Mouse (Mus musculus) telencephalon, adult 2 months (tissue): ENCODE measurements around the gene Tex9.
"Not testable (repeated sequence)": the region's sequence is repeated elsewhere in the genome, so short reads cannot be mapped to it uniquely, and the experiment has no call there.

ENCODE experiments used
- DNase-seq: peaks from one replicate; pipeline ENCODE4 v3.0.0-alpha.2; 2011; ENCODE audit warnings: low read depth, low spot score

Tex9 gene

DNA sequence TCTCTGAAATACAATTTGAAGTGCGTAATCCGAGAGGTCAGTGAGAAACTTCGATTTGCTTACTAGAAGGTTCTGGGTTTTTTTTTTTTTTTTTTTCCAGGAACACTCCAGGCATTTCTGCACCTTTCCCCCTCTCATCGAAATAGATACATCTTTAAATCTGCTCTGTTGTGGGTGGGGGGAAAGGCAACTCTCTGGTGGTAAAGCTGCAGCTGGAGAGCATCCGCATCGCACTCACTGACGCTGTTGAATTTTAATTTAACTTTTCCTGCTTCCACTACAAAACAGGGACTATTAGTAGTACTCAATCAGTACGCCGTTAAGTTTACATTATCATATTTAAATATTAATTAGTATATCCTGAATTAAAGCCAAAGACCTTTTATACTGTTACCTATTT, 53.3 kb downstream of the Tex9 start:
- no peak for DNase-seq

DNA sequence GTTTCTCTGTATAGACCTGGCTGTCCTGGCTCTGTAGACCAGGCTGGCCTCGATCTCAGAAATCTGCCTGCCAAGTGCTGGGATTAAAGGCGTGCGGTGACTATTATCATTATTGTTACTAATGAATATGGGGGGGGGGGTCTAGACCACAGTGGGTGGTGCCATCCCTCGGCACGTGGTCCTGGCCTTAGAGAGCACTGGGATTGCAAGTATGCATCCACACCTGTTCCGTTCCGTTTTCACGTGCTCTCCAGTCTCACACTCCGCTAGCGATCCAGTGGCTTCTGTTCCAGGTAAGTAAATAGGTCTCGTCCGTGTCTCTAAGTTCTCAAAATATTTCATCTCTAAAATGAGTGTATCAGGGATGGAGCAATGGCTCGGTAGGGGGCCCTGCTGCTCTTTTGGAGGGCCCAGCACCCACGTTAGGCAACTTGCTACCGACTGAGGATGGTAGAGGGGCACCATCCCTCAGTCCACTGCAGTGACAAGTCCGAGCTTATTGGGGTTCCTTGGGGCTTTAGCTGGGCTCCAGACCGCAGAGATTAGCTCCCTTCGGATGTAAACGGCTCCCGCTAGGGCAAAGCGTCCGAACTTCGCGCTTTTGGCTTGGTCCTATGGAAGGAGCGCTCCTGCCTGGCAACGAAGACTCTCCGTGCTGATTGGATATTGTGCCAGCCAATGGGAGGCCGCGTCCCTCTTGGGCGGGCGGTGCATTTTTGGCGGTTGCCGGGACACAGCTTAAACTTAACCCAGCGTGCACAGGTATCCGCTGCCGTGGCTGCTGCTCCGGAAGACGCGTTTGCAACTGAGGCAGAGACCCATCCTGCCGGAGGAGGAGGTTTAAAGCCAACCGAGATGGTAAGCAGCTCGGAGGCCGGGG, 54.0 kb downstream of the Tex9 start, which contains the start of gene Mns1:
TSS of gene Mns1 (plus strand) at position 190 of the 880 bp plus-strand sequence.
- DNase-seq: peak; percentile 78

DNA sequence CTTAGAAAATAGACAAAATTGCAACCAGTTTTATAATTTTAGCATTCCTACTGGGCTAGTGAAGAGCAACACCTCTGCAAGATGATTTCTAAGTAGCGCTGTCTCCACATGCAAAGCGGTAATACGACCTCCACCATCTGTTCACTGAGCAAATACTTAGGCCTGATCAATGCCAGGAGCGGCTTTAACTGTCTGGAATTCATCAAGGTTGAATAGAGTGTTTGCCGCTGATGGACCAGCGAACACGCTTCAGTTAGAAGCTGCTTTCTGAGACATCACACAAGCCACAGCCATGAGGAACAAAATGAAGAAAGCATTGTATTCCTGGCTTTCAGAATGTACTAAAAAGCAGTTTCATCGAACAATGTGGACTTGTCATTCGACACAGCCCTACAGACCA, 57.1 kb downstream of the Tex9 start:
- no peak for DNase-seq

DNA sequence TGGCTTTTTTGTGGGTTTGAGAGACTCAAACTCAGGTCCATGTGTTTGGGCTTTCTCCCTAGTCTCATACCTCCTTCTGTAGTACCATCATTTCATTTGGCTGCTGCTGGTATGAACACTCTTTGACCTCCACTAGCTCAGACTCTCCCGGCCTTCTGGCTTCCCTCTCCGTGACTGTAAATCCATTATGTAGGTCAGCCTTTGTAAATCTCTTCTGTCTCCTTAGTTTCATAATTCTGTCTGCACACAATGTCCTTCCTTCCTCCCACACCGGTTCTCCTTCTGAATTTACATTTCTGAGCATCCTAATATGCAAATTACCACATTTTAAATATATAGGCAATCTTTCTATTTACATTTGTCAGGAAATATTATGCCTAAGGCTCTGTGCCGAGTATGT, 64.2 kb downstream of the Tex9 start:
- no peak for DNase-seq

DNA sequence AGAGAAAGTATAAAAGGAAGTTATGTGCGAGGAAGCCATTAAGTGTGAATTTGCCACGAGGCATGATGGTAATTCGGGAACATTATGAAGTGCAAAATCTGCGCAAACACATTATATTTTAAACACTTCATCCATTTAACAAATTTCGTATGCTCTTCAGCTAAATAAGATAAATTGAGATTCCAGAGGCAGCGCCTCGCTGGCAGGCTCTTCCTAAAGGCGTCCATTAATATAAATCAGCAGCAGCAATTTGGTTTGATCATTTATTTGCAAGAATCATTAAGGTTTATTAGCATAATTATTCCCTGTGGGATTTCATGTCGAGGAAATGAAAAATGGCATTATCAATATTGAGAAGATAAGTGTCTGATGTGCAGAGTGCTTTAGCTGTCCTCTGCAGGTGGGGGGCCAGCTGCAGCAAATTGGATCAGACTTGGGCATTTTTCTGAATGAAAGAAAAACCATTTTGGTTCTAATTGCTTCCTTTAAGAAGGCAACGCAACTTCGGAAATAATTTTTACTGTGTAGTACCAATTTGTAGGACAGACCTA, 66.6 kb downstream of the Tex9 start:
- no peak for DNase-seq

DNA sequence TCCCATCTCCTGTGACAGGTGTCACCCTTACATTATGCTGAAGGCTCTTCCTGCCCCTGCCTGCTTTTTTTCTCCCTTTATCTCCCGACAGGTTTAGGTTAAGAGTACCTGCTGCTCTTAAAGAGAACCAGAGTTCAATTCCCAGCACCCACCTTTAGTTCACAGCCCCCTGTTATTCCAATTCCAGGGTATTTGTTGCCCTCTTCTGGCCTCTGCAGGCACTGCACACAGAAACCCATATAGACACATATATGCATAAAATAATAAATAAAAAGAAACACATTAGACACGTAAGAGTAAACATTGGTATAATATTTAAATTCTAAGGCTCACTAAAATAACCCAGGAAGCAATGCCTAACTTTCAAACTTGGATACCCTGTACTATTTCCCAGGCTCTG, 69.3 kb downstream of the Tex9 start:
- DNase-seq: no peak

DNA sequence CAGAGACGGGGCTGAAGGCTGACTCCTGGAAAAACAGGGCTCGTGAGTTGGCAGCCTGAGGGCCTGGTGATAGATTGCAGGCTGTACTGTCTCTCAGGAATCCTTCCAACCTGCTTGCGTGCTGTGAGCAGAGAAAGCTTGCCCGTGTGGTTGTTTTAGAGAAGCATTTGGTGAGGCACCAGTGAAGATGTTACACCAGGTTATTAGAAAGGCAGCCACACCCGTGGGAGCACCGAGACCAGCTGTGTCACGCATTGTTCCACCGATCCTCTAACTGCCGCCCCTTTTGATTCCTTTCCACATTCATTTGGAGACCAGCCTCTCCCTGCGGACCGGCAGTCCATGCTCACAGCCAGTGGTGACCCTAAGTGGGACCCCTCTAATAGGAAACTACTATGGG, 69.7 kb downstream of the Tex9 start:
- no peak for DNase-seq

DNA sequence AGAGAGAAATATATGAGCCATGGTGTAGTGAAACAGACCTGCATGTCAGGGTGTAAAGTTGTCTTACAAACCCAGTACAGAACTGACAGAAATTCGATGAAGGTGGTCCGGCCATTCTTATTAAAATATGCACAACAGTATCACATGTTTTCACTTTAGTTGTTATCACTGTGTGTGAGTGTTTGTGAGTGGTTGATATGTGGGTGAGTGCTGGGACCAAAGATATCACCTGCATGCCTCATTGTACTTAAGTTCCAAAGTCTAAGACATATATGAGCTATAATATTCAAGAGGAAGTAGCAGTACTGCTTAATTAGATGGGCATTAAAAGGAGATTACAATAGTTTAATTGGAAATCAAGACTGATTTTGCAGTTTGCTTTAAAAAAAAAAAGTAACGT, 71.5 kb downstream of the Tex9 start:
- DNase-seq: no peak

DNA sequence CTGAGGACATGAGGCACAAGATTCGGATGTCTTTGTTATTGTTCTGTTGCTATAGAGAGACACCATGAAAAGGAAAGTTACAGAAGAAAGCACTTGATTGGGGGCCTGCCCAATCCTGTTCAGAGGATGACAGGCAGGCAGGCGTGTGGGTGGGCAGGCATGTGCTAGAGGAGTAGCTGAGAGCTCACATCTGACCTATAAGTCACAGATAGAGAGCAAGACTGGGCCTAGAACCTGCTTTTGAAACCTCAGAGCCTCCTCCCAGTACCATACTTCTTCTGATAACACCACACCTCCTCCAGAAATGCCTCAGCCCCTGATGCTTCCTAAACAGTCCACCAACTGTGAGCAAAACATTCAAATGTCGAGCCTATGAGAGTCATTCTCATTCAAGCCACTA, 73.6 kb downstream of the Tex9 start:
- DNase-seq: no peak

DNA sequence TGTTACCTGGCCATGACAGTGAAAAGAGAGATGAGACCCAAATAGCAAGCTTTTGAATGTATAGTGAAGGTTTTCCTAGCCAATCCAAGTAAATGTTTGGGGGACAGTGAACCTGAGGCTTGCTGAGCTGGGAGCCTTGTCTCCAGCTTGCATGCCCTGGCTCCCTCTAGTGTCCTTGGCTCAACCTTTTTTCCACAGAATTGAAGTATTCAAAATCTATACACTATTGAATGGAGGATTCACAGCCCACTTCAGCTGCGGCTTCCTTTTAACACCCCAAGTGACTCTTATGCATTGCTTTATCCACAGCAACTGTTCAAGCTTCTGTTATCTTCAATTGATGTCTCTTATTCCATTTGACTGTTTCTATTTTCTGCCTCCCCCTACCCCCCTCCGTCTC, 80.3 kb downstream of the Tex9 start:
- DNase-seq: no peak

DNA sequence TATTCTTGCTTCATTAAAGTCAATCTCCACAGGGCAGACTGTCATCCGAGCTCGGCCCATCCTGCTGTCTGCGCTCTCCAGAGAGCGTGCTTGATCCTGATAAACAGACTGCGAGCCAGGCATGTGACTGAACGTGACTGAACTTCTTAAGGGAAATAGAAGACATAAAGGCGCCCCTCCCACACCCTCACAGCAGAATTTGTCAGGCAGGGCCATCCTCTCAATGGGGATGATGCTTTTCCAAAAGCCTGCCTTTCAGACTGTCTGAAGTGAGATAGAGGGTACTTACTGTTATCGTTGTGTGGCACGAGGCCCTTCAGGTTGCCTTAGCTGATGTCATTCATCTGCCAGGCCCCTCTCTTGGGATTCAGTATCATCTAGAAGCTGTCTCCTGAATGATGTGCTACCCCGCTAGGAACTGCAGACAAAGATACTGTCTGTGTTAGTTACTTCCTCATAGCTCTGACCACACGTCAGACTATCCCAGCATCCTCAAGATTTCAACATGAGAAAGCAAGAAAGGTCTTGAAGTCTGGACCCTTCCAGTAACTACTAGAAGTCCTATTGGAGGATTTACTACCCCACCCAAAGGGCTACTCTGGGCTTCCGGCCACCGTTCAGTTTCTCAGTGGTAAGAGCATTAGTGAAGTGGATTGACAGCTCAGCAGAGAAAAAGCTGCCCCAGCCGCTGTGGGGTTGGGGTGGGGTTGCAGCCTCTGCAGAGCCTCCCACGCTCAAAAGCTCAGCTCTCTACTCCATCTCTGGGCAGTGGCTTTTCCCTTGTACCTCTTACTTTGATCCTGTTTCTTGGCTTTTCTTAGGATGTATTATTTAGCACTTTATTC, 82.4 kb downstream of the Tex9 start:
- DNase-seq: no peak

DNA sequence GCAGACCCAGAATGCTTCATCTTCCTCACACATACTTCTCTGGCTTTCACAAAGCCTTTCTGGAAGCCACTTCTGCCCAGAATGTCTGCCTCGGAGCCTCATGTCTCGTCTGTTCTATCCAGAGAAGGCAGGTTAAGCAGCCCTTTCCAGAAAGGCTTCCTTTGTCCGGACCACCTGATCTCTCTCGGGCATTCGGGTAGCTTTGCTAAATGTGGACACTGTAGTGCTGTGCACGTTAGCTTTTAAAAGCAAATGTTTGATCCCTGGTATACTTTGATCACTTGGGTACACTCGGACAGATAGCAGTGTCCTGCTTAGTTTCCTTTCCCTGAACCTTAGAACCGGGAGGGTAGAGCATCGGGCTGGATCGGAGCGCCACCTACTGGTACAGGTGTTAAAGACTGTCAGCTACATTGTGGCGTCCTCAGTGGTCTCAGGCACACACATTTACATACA, 83.9 kb downstream of the Tex9 start:
- peak; percentile 57 for DNase-seq

DNA sequence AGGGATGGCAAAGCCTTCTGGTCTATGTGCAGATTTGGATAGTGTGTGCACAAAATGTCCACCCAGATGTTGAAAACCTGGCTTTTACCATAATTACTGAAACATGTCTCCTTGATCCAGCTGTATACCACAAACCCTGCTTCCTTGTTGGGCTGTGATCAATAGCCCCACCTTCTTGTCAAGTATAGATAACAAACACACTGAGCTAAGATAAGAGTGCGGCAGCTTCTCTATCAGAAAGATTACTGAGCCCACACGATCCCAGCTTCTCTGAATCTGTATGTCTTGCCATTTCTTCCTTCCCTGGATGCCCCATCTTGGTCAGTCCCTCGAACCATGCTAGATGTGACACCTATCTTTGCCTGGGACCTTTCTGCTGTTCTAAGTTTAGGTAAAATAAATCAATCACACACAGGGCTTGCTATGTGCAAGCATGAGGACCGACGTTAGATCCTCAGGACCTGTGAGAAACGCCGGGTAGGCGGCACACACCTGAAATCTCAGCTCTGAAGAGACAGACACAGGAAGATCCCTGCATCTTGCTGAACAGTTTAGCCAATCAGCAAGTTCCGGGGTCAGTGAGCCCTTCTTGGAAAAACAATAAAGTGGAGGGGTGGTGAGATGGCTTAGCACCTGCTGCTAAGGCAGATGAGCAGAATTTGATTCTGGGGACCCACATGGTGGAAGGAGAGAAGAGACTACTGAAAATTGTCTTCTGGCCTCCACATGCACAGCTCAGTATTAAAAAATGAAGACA, 86.0 kb downstream of the Tex9 start:
- no peak for DNase-seq

DNA sequence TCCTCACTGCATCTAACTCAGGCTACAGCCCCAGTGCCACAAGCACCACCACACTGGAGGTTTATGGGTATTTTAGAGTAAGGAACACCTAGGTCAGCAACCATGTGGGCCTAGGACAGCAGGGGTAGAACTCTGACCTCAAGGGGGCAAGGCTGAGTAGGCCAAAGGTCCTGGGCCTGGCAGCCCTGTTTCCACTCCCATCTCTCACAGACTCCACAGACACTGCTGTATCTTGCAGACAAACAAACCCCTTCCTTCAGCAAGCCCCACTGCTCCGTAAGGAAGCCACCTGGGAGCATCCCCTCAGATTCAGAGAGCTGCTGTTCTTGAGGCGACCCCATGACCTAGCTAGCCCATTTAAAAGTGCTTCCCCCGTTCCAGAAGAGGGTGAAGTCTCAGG, 87.1 kb downstream of the Tex9 start:
- DNase-seq: no peak

DNA sequence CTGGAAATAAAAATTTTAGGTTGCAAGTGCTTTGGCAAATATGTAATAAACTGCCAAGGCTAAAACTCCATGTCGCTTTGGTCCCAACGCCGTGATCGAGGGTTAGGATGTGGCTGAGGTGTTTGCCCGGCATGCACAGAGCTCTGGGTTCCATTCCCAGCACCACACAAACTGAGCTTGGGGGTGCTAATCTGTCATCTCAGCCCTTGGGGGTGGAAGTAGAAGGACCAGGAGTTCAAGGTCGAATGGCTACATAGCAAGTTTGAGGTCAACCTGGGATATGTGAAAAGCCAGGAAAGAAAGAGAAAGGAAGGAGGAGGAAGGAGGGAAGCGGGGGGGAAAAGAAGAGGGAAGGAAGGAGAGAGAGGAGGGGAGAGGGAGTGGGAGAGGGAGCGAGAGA, 87.6 kb downstream of the Tex9 start:
- DNase-seq: no peak

DNA sequence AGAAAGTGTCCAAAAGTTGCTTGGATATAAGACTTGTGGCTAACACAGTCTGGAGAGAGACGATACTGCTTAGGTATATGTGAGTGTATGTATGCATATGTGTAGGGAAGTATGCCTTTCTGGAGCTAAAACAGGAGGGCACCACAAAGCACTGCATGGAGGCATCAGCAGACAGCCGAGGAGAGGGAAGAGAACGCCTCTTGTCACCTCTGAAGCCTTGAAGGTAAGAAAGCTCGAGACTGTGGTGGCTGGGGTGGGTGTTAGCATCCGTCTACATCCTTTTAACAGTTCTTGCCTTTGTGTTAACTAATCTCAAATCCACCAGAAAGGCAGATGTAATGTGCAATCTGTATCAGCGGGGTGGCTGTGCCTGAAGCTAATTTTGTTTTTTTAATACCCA, 88.6 kb downstream of the Tex9 start:
- DNase-seq: no peak

DNA sequence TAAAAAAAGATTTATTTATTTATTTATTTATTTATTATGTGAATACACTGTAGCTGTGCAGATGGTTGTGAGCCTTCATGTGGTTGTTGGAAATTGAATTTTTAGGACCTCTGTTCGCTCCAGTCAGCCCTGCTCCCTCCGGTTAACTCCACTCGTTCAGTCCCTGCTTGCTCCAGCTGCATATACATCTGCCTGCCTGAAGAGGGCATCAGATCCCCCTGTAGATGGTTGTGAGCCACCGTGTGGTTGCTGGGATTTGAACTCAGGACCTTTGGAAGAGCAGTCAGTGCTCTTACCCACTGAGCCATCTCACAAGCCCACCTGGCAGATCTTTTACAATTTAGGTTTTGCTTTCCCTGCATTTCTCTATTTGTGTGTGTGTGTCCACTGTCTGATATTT, 90.2 kb downstream of the Tex9 start:
- DNase-seq: not testable (repeated sequence)
